ENCODE assay signal across 9 mouse cellular contexts in genomic region chr2:21234871-21235648, GRCm38 (mm10). TPM values are rescaled to one million over a fixed set of nuclear protein-coding genes. Genes with fewer than 3 reads are reported as not detected.
DNase-seq lines count a peak whose midpoint lies in the region; ATAC-seq lines count a peak whose summit lies in the region.
"Had no signal": no experiment of that assay in that cellular context is flagged by ENCODE, and none has a peak within 500 bp of the region (broad histone marks: within the 10 kb centered on the region; RNA-seq: fewer than 3 reads in every experiment).

No protein-coding gene starts in this region.

- peak; percentile 15 to 22 for DNase-seq in heart, adult 18-20 months
- no peak for DNase-seq in heart, adult 8-10 months (ENCODE audit: low spot score)
- DNase-seq in cerebellum, postnatal 36 days: peak; percentile 62 to 74
- peak; percentile 12 for DNase-seq in kidney, postnatal 14 days
- peak; percentile 54 to 61 for DNase-seq in lung, postnatal 4 days
- no peak for DNase-seq in thymus, postnatal 25 days
- DNase-seq in layer of hippocampus, adult 11-12 months (ENCODE audit: low spot score): no peak
- DNase-seq: layer of hippocampus, postnatal 36 days had no signal

- no peak for ATAC-seq in CD4-positive, CD25-positive, alpha-beta regulatory T cell, adult 4 months

RNA-seq across cellular contexts. Expression of gene Thnsl1, which starts 29.5 kb away (rescaled TPM):
- total RNA-seq in heart, adult 18-20 months (2021): 1 to 10 TPM; 7.5 to 8.8 TPM
- total RNA-seq in heart, adult 8-10 months (2022): 10 to 100 TPM in 1 of 4 experiments, 1 to 10 TPM in 3; 7.4 to 10.5 (median 9.1) TPM
- polyA plus RNA-seq in CD4-positive, CD25-positive, alpha-beta regulatory T cell, adult 4 months (2017; shearing (Covaris generic)): 1 to 10 TPM; 2.5 to 4.9 TPM

RNA-seq across cellular contexts. Expression of gene Enkur, which starts 29.9 kb away (rescaled TPM):
- total RNA-seq in heart, adult 18-20 months (2021): under 1 TPM; 0.37 to 0.87 TPM
- 1 to 10 TPM; 1.0 to 1.1 (median 1.1) TPM for total RNA-seq in heart, adult 8-10 months (2022)
- polyA plus RNA-seq in CD4-positive, CD25-positive, alpha-beta regulatory T cell, adult 4 months (2017; shearing (Covaris generic)): under 1 TPM in 1 of 2 experiments, not detected in 1; 0.63 TPM

Comparison
In these comparisons a context has a peak if more than half of its experiments do, and no peak if none do; other contexts are left out.
1. DNase-seq: peak in heart, adult 18-20 months (2 of 2), cerebellum, postnatal 36 days (2 of 2), kidney, postnatal 14 days (single experiment) and lung, postnatal 4 days (2 of 2); none in heart, adult 8-10 months (single experiment), thymus, postnatal 25 days (single experiment) and layer of hippocampus, adult 11-12 months (single experiment).